Mouse (Mus musculus): ENCODE measurements around the gene Pum1.

GRCm38 (mm10) chr4:130659470-130659869 is 3.7 kb upstream of the Pum1 start:
- TF ChIP-seq CTCF (IDR thresholded peaks at IDR 0.05; ENCODE audit: control insufficient read depth, insufficient read depth, low read length) (no peak), POLR2A (IDR thresholded peaks at IDR 0.05; ENCODE audit: borderline replicate concordance, control insufficient read depth, low read depth, low read length) (no peak)
